Mouse (Mus musculus) skeletal muscle tissue, postnatal 0 days (tissue): ENCODE results near the gene Serinc5. TPM values are rescaled to one million over a fixed set of nuclear protein-coding genes. Genes with fewer than 3 reads are reported as not detected.

ENCODE experiments used
- polyA plus RNA-seq: library from polyadenylated mRNA; unstranded; fragments of >200 nt; fragmentation: Nextera tagmentation; extraction: Ambion mirVana; gene quantifications from 2 replicates; pipeline ENCODE4 v1.2.1, GENCODE M21; 2015

Serinc5 gene
- polyA plus RNA-seq: 10.0 and 11.7 TPM in 2 replicates

GRCm38 (mm10) chr13:92610311-92611221 lies at the start of gene Serinc5:
Gene Serinc5, plus strand, starts transcription at chr13:92611091.

GRCm38 (mm10) chr13:92576072-92576471 lies 34.8 kb upstream of the Serinc5 start, which contains the start of gene Spz1:
Gene Spz1, minus strand, starts transcription at chr13:92576172.

Other genes starting within 250 kb of the Serinc5 start
- gene Ankrd34b, start 185.2 kb upstream of the Serinc5 start, polyA plus RNA-seq: 0.04 TPM in 1 of 2 replicates, not detected in the other
- 0.21 and 0.33 TPM in 2 replicates for gene Fam151b, start 127.1 kb upstream of the Serinc5 start, polyA plus RNA-seq
- gene Zfyve16, start 80.2 kb upstream of the Serinc5 start, polyA plus RNA-seq: 5.3 and 5.9 TPM in 2 replicates
- gene Spz1, start 34.9 kb upstream of the Serinc5 start, polyA plus RNA-seq: not detected in 2 replicates
- 31.4 and 51.9 TPM in 2 replicates for gene Thbs4, start 183.7 kb downstream of the Serinc5 start, polyA plus RNA-seq
- 1.8 and 1.9 TPM in 2 replicates for gene Mtx3, start 233.7 kb downstream of the Serinc5 start, polyA plus RNA-seq